Mouse (Mus musculus) urinary bladder, postnatal 25 days (tissue): ENCODE results near the gene Slc26a8.
"Not testable (repeated sequence)": the region's sequence is repeated elsewhere in the genome, so short reads cannot be mapped to it uniquely, and the experiment has no call there.

Experiments
- DNase-seq: peaks from one replicate; pipeline ENCODE4 v3.0.0; 2022; ENCODE audit warnings: low spot score

The Slc26a8 gene

GRCm38 (mm10) chr17:28689586-28690283, at the start of gene Slc26a8:
Slc26a8 (minus strand) TSS chr17:28690233.
- DNase-seq = peak; percentile 29

- DNase-seq = no peak
Measured at GRCm38 (mm10) chr17:28739244-28739643, 49.2 kb upstream of the Slc26a8 start.

GRCm38 (mm10) chr17:28737973-28738372, 47.9 kb upstream of the Slc26a8 start:
- DNase-seq = no peak

- no peak for DNase-seq
Measured at GRCm38 (mm10) chr17:28736486-28736885, 46.5 kb upstream of the Slc26a8 start.

GRCm38 (mm10) chr17:28735317-28736105, 45.5 kb upstream of the Slc26a8 start:
- no peak for DNase-seq

GRCm38 (mm10) chr17:28727511-28727910, 37.5 kb upstream of the Slc26a8 start:
- DNase-seq = not testable (repeated sequence)

GRCm38 (mm10) chr17:28725783-28726182, 35.8 kb upstream of the Slc26a8 start, which contains the start of gene AC170998.1:
AC170998.1 (plus strand) TSS chr17:28726083.
- no peak for DNase-seq

- no peak for DNase-seq
Measured at GRCm38 (mm10) chr17:28717535-28717934, 27.5 kb upstream of the Slc26a8 start.

- no peak for DNase-seq
Measured at GRCm38 (mm10) chr17:28715832-28716548, 26.0 kb upstream of the Slc26a8 start.

GRCm38 (mm10) chr17:28714006-28714405, 24.0 kb upstream of the Slc26a8 start:
- no peak for DNase-seq

GRCm38 (mm10) chr17:28712305-28712704, 22.3 kb upstream of the Slc26a8 start:
- no peak for DNase-seq

GRCm38 (mm10) chr17:28711237-28711636, 21.2 kb upstream of the Slc26a8 start:
- no peak for DNase-seq

- no peak for DNase-seq
Measured at GRCm38 (mm10) chr17:28710291-28710688, 20.3 kb upstream of the Slc26a8 start.

- DNase-seq = no peak
Measured at GRCm38 (mm10) chr17:28709552-28710290, 19.7 kb upstream of the Slc26a8 start.

GRCm38 (mm10) chr17:28708989-28709388, 19.0 kb upstream of the Slc26a8 start:
- DNase-seq = no peak

GRCm38 (mm10) chr17:28707816-28708215, 17.8 kb upstream of the Slc26a8 start:
- no peak for DNase-seq

- DNase-seq = no peak
Measured at GRCm38 (mm10) chr17:28707136-28707627, 17.1 kb upstream of the Slc26a8 start.

GRCm38 (mm10) chr17:28706697-28707096, 16.7 kb upstream of the Slc26a8 start:
- DNase-seq = no peak

GRCm38 (mm10) chr17:28702646-28703045, 12.6 kb upstream of the Slc26a8 start:
- no peak for DNase-seq

- no peak for DNase-seq
Measured at GRCm38 (mm10) chr17:28701737-28702136, 11.7 kb upstream of the Slc26a8 start.

GRCm38 (mm10) chr17:28701171-28701570, 11.1 kb upstream of the Slc26a8 start:
- DNase-seq = no peak

GRCm38 (mm10) chr17:28699789-28700188, 9.8 kb upstream of the Slc26a8 start:
- no peak for DNase-seq
